Mouse (Mus musculus): ENCODE results near the gene Mthfd2. TPM values are rescaled to one million over a fixed set of nuclear protein-coding genes. Genes with fewer than 3 reads are reported as not detected.

The Mthfd2 gene
- polyA plus RNA-seq, 1 experiment from 2014 or later = 27.2 TPM

- ATAC-seq (ENCODE audit: insufficient number of reproducible peaks, low FRiP score, low TSS enrichment, low read depth) = no peak
- Histone ChIP-seq H3K27me3 (no peaks in the 10 kb centered on the region), H3K4me1 (peaks cover 9% of the 10 kb centered on the region), H3K9ac (no peak overlapping the region), H3K4me3 (replicated peaks) (no peak overlapping the region), H3K27ac (replicated peaks) (no peak overlapping the region), H3K36me3 (no peaks in the 10 kb centered on the region), H3K4me2 (replicated peaks) (no peak overlapping the region), H3K9me3 (replicated peaks) (no peaks in the 10 kb centered on the region)
- WGBS = 84% methylated on average over 4 of the region's 4 CpGs
Measured at GRCm38 (mm10) chr6:83265653-83266052, 60.1 kb downstream of the Mthfd2 start.

GRCm38 (mm10) chr6:83265253-83265652, 60.5 kb downstream of the Mthfd2 start:
- ATAC-seq (ENCODE audit: insufficient number of reproducible peaks, low FRiP score, low TSS enrichment, low read depth) = no peak
- H3K4me1 ChIP-seq = peaks cover 9% of the 10 kb centered on the region

GRCm38 (mm10) chr6:83264516-83264915, 61.2 kb downstream of the Mthfd2 start:
- WGBS = 78% methylated on average over 1 of the region's 1 CpGs
- Histone ChIP-seq H3K4me3 (replicated peaks) (no peak overlapping the region), H3K9me3 (replicated peaks) (no peaks in the 10 kb centered on the region), H3K27ac (replicated peaks) (no peak overlapping the region), H3K4me1 (peaks cover 9% of the 10 kb centered on the region), H3K4me2 (replicated peaks) (no peak overlapping the region), H3K9ac (no peak overlapping the region), H3K36me3 (no peaks in the 10 kb centered on the region), H3K27me3 (no peaks in the 10 kb centered on the region)
- ATAC-seq (ENCODE audit: insufficient number of reproducible peaks, low FRiP score, low TSS enrichment, low read depth) = no peak

More at GRCm38 (mm10) chr6:83265253-83265652, 60.5 kb downstream of the Mthfd2 start:
- Histone ChIP-seq H3K9me3 (replicated peaks) (no peaks in the 10 kb centered on the region), H3K36me3 (no peaks in the 10 kb centered on the region), H3K9ac (no peak overlapping the region), H3K27me3 (no peaks in the 10 kb centered on the region), H3K27ac (replicated peaks) (no peak overlapping the region), H3K4me3 (replicated peaks) (no peak overlapping the region), H3K4me2 (replicated peaks) (no peak overlapping the region)

Other genes with a start within 250 kb of the Mthfd2 start
- gene Pcgf1, start 248.0 kb downstream of the Mthfd2 start, polyA plus RNA-seq (2015; fragmentation: Nextera tagmentation; extraction: Ambion mirVana) = 37.7 and 39.4 TPM in 2 replicates
- gene Lbx2, start 239.5 kb downstream of the Mthfd2 start, polyA plus RNA-seq (2015; fragmentation: Nextera tagmentation; extraction: Ambion mirVana) = 0.59 and 0.99 TPM in 2 replicates
- 3.2 and 3.4 TPM in 2 replicates for gene Ccdc142, start 224.3 kb downstream of the Mthfd2 start, polyA plus RNA-seq (2015; fragmentation: Nextera tagmentation; extraction: Ambion mirVana)
- 2.9 and 3.2 TPM in 2 replicates for gene Gm42688, start 224.3 kb downstream of the Mthfd2 start, polyA plus RNA-seq (2015; fragmentation: Nextera tagmentation; extraction: Ambion mirVana)
- gene Mrpl53, start 216.9 kb downstream of the Mthfd2 start, polyA plus RNA-seq (2015; fragmentation: Nextera tagmentation; extraction: Ambion mirVana) = 121 and 136 TPM in 2 replicates
- 50.7 and 52.6 TPM in 2 replicates for gene Mogs, start 210.4 kb downstream of the Mthfd2 start, polyA plus RNA-seq (2015; fragmentation: Nextera tagmentation; extraction: Ambion mirVana)
- gene Wbp1, start 204.3 kb downstream of the Mthfd2 start, polyA plus RNA-seq (2015; fragmentation: Nextera tagmentation; extraction: Ambion mirVana) = 109 and 113 TPM in 2 replicates
- 18.2 and 18.5 TPM in 2 replicates for gene Ino80b, start 200.5 kb downstream of the Mthfd2 start, polyA plus RNA-seq (2015; fragmentation: Nextera tagmentation; extraction: Ambion mirVana)
- gene Rtkn, start 190.4 kb downstream of the Mthfd2 start, polyA plus RNA-seq (2015; fragmentation: Nextera tagmentation; extraction: Ambion mirVana) = 62.8 and 63.2 TPM in 2 replicates
- 7.9 and 12.0 TPM in 2 replicates for gene Wdr54, start 169.5 kb downstream of the Mthfd2 start, polyA plus RNA-seq (2015; fragmentation: Nextera tagmentation; extraction: Ambion mirVana)
- 10.3 and 17.2 TPM in 2 replicates for gene 1700003E16Rik, start 169.5 kb downstream of the Mthfd2 start, polyA plus RNA-seq (2015; fragmentation: Nextera tagmentation; extraction: Ambion mirVana)
- 98.7 and 103 TPM in 2 replicates for gene Dctn1, start 160.0 kb downstream of the Mthfd2 start, polyA plus RNA-seq (2015; fragmentation: Nextera tagmentation; extraction: Ambion mirVana)
- gene Slc4a5, start 106.1 kb downstream of the Mthfd2 start, polyA plus RNA-seq (2015; fragmentation: Nextera tagmentation; extraction: Ambion mirVana) = 0.11 and 0.48 TPM in 2 replicates
- gene Mob1a, start 108 bp upstream of the Mthfd2 start, polyA plus RNA-seq (2015; fragmentation: Nextera tagmentation; extraction: Ambion mirVana) = 64.1 and 65.9 TPM in 2 replicates
- 105 and 113 TPM in 2 replicates for gene Bola3, start 23.2 kb upstream of the Mthfd2 start, polyA plus RNA-seq (2015; fragmentation: Nextera tagmentation; extraction: Ambion mirVana)
- gene Tet3, start 133.2 kb upstream of the Mthfd2 start, polyA plus RNA-seq (2015; fragmentation: Nextera tagmentation; extraction: Ambion mirVana) = 63.1 and 66.1 TPM in 2 replicates
- gene Dguok, start 181.1 kb upstream of the Mthfd2 start, polyA plus RNA-seq (2015; fragmentation: Nextera tagmentation; extraction: Ambion mirVana) = 81.0 and 90.4 TPM in 2 replicates
- gene Actg2, start 210.4 kb upstream of the Mthfd2 start, polyA plus RNA-seq (2015; fragmentation: Nextera tagmentation; extraction: Ambion mirVana) = 19.5 and 20.9 TPM in 2 replicates
- gene Stambp, start 246.8 kb upstream of the Mthfd2 start, polyA plus RNA-seq (2015; fragmentation: Nextera tagmentation; extraction: Ambion mirVana) = 31.5 and 32.5 TPM in 2 replicates

All from embryonic facial prominence, embryonic 15.5 days (tissue).